Mouse (Mus musculus): ENCODE data around the gene Tbc1d4.

Gene Tbc1d4

GRCm38 (mm10) chr14:101532090-101532695, 76.8 kb downstream of the Tbc1d4 start:
- in situ Hi-C loops (cut with MboI, MseI), result loop anchor here (10.0 kb wide), 1 partner anchor 183 kb away; no protein-coding TSS in a partner anchor

- in situ Hi-C loops (cut with MboI, MseI), result loop anchor here (10.0 kb wide), 1 partner anchor 184 kb away; no protein-coding TSS in a partner anchor
Measured at GRCm38 (mm10) chr14:101530455-101530854, 78.5 kb downstream of the Tbc1d4 start.

- in situ Hi-C loops (cut with MboI, MseI), result no loop called here
Measured at GRCm38 (mm10) chr14:101529194-101529593, 79.8 kb downstream of the Tbc1d4 start.

GRCm38 (mm10) chr14:101527420-101527996, 81.5 kb downstream of the Tbc1d4 start:
- in situ Hi-C loops (cut with MboI, MseI), result no loop called here

- in situ Hi-C loops (cut with MboI, MseI), result no loop called here
Measured at GRCm38 (mm10) chr14:101526478-101526877, 82.5 kb downstream of the Tbc1d4 start.

- in situ Hi-C loops (cut with MboI, MseI), result loop anchor here (5.0 to 10.0 kb wide), 2 partner anchors 95 to 1043 kb away; no protein-coding TSS in a partner anchor
Measured at GRCm38 (mm10) chr14:101519964-101520363, 89.0 kb downstream of the Tbc1d4 start.

GRCm38 (mm10) chr14:101518259-101518658, 90.7 kb downstream of the Tbc1d4 start:
- in situ Hi-C loops (cut with MboI, MseI), result loop anchor here (10.0 kb wide), 1 partner anchor 97 kb away; no protein-coding TSS in a partner anchor

GRCm38 (mm10) chr14:101517801-101518200, 91.2 kb downstream of the Tbc1d4 start:
- in situ Hi-C loops (cut with MboI, MseI), result loop anchor here (10.0 kb wide), 1 partner anchor 97 kb away; no protein-coding TSS in a partner anchor

GRCm38 (mm10) chr14:101517341-101517740, 91.7 kb downstream of the Tbc1d4 start:
- in situ Hi-C loops (cut with MboI, MseI), result loop anchor here (10.0 kb wide), 1 partner anchor 97 kb away; no protein-coding TSS in a partner anchor

GRCm38 (mm10) chr14:101516864-101517263, 92.1 kb downstream of the Tbc1d4 start:
- in situ Hi-C loops (cut with MboI, MseI), result loop anchor here (10.0 kb wide), 1 partner anchor 98 kb away; no protein-coding TSS in a partner anchor

- in situ Hi-C loops (cut with MboI, MseI), result loop anchor here (10.0 kb wide), 1 partner anchor 99 kb away; no protein-coding TSS in a partner anchor
Measured at GRCm38 (mm10) chr14:101516031-101516430, 93.0 kb downstream of the Tbc1d4 start.

- in situ Hi-C loops (cut with MboI, MseI), result loop anchor here (10.0 kb wide), 1 partner anchor 100 kb away; no protein-coding TSS in a partner anchor
Measured at GRCm38 (mm10) chr14:101515271-101515670, 93.7 kb downstream of the Tbc1d4 start.

GRCm38 (mm10) chr14:101514557-101514971, 94.4 kb downstream of the Tbc1d4 start:
- in situ Hi-C loops (cut with MboI, MseI), result loop anchor here (10.0 kb wide), 1 partner anchor 100 kb away; no protein-coding TSS in a partner anchor

- in situ Hi-C loops (cut with MboI, MseI), result loop anchor here (10.0 kb wide), 1 partner anchor 102 kb away; no protein-coding TSS in a partner anchor
Measured at GRCm38 (mm10) chr14:101513163-101513562, 95.8 kb downstream of the Tbc1d4 start.

- in situ Hi-C loops (cut with MboI, MseI), result loop anchor here (10.0 kb wide), 1 partner anchor 103 kb away; no protein-coding TSS in a partner anchor
Measured at GRCm38 (mm10) chr14:101511410-101511809, 97.6 kb downstream of the Tbc1d4 start.

GRCm38 (mm10) chr14:101510540-101511313, 98.3 kb downstream of the Tbc1d4 start:
- in situ Hi-C loops (cut with MboI, MseI), result loop anchor here (10.0 kb wide), 1 partner anchor 104 kb away; no protein-coding TSS in a partner anchor

GRCm38 (mm10) chr14:101509759-101510158, 99.2 kb downstream of the Tbc1d4 start:
- in situ Hi-C loops (cut with MboI, MseI), result loop anchor here (10.0 kb wide), 1 partner anchor 105 kb away; no protein-coding TSS in a partner anchor

GRCm38 (mm10) chr14:101507956-101508355, 101.0 kb downstream of the Tbc1d4 start:
- in situ Hi-C loops (cut with MboI, MseI), result no loop called here

GRCm38 (mm10) chr14:101507146-101507545, 101.8 kb downstream of the Tbc1d4 start:
- in situ Hi-C loops (cut with MboI, MseI), result no loop called here

GRCm38 (mm10) chr14:101505805-101506204, 103.2 kb downstream of the Tbc1d4 start:
- in situ Hi-C loops (cut with MboI, MseI), result no loop called here

- in situ Hi-C loops (cut with MboI, MseI), result no loop called here
Measured at GRCm38 (mm10) chr14:101504473-101505200, 104.4 kb downstream of the Tbc1d4 start.
